Mouse (Mus musculus): ENCODE measurements around the gene Wnt3a. TPM values are rescaled to one million over a fixed set of nuclear protein-coding genes. Genes with fewer than 3 reads are reported as not detected.
A peak's percentile ranks its signal among the peaks of the same experiment; 100 is the strongest.

The Wnt3a gene
- polyA plus RNA-seq, 1 experiment: not detected

DNA sequence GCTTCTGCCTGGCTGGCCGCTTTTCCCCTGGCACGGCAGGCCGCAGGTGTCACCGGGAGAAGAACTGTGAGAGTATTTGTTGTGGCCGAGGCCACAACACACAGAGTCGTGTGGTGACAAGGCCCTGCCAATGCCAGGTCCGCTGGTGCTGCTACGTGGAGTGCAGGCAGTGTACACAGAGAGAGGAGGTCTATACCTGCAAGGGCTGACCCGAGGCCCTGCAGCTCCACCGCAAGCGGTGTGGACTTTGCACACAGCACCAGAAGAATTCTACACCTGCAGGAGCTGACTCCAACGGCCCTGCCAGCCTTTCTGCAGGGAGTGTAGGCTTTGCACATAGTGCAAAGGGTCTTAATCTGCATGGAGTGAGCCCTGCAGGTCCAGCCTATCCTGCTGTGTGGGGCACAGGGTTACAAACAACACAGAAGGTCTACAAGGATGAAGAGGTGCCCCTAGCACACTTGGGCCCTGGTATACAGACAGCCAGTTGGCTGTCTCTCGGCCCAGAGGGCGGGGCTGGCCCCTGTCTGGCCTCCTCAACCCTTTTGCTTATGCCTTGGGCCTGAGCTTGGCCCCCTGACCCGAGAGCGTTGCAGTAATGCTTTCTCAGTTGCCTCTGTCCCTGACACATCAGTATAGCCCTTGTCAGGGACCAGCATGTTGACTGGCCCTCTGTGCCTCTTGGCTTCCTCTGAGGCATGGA lies 40.8 kb upstream of the Wnt3a start:
- 40% methylated on average over 16 of the region's 16 CpGs for WGBS
- H3K4me1 ChIP-seq (ENCODE audit: control insufficient read depth, insufficient read depth, insufficient read length, low read length): no peaks in the 10 kb centered on the region
- H3K4me3 ChIP-seq (ENCODE audit: low read depth, low read length): no peak overlapping the region
- no peaks in the 10 kb centered on the region for H3K27me3 ChIP-seq (ENCODE audit: control insufficient read depth, insufficient read depth, low read length)
- H3K36me3 ChIP-seq (ENCODE audit: control insufficient read depth, insufficient read depth, low read length): no peaks in the 10 kb centered on the region
- TF ChIP-seq CTCF (IDR thresholded peaks at IDR 0.05; ENCODE audit: extremely low read depth, insufficient read length, insufficient replicate concordance, low read depth, low read length) (no peak), POLR2A (IDR thresholded peaks at IDR 0.05; ENCODE audit: low read depth, low read length) (no peak)
- no peak overlapping the region for H3K27ac ChIP-seq (ENCODE audit: insufficient read depth, low read depth, low read length)

DNA sequence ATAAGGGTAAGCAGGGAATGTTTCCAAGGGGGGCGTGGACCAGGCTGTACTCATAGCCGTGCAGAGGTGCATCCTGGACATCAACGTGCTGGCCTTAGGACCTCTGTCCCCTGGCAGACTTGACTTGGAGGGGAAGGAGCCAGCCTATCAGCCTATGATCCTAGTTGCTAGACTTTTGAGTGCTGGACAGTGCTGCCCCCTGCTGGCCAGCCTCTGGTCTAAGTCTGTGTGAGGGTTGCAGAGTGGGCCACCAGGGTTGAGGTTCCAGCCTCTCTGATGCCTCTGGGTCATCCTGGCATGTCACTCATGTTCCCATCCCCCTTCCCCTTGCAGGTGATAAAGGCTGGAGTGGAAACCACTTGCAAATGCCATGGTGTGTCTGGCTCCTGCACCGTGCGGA lies 40.0 kb upstream of the Wnt3a start:
- H3K27me3 ChIP-seq (ENCODE audit: control insufficient read depth, insufficient read depth, low read length): no peaks in the 10 kb centered on the region
- no peak for TF ChIP-seq POLR2A (IDR thresholded peaks at IDR 0.05; ENCODE audit: low read depth, low read length)
- peak; percentile 72; the same call in 1 of the 2 replicates for TF ChIP-seq CTCF (IDR thresholded peaks at IDR 0.05; ENCODE audit: extremely low read depth, insufficient read length, insufficient replicate concordance, low read depth, low read length)
- no peak overlapping the region for H3K27ac ChIP-seq (ENCODE audit: insufficient read depth, low read depth, low read length)
- WGBS: 63% methylated on average over 5 of the region's 5 CpGs
- H3K36me3 ChIP-seq (ENCODE audit: control insufficient read depth, insufficient read depth, low read length): no peaks in the 10 kb centered on the region
- no peak overlapping the region for H3K4me3 ChIP-seq (ENCODE audit: low read depth, low read length)
- H3K4me1 ChIP-seq (ENCODE audit: control insufficient read depth, insufficient read depth, insufficient read length, low read length): no peaks in the 10 kb centered on the region

DNA sequence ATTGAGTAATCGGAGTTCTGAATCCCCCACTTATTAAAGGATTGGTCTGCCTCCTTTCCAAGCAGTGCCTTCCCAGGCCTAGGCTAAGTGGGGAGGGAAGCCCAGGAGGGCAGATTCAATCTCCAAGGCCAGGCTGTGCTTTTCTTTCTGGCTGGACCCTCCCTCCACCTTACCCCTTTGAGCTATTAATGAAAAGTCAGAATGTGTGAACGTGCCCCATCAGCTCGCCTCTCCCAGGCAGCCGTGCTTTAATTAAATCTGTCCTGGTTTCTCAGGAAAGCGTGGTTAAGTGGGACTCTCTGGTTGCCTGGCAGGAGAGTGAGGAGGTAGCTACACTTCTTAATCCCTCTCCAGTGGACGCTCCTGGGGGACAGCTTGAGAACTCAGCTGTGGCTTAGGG lies 39.1 kb upstream of the Wnt3a start:
- Histone ChIP-seq H3K27me3 (ENCODE audit: control insufficient read depth, insufficient read depth, low read length) (no peaks in the 10 kb centered on the region), H3K4me3 (ENCODE audit: low read depth, low read length) (no peak overlapping the region), H3K4me1 (ENCODE audit: control insufficient read depth, insufficient read depth, insufficient read length, low read length) (no peaks in the 10 kb centered on the region), H3K36me3 (ENCODE audit: control insufficient read depth, insufficient read depth, low read length) (no peaks in the 10 kb centered on the region), H3K27ac (ENCODE audit: insufficient read depth, low read depth, low read length) (no peak overlapping the region)
- whole genome bisulfite sequencing: 90% methylated on average over 6 of the region's 6 CpGs
- TF ChIP-seq CTCF (IDR thresholded peaks at IDR 0.05; ENCODE audit: extremely low read depth, insufficient read length, insufficient replicate concordance, low read depth, low read length) (no peak), POLR2A (IDR thresholded peaks at IDR 0.05; ENCODE audit: low read depth, low read length) (no peak)

DNA sequence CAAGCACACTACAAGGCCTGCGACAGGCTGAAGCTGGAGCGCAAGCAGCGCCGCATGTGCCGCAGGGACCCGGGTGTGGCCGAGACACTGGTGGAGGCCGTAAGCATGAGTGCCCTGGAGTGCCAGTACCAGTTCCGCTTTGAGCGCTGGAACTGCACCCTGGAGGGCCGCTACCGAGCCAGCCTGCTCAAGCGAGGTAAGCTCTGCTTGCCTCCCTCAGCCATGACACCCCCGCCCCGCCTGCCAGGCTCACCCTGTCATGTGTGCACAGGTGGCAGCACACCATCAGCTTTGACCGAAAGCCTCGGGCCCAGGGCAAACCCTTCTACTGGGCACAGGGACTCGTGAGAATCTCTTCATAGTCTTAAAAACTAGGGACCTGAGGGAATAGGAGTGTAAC lies 37.1 kb upstream of the Wnt3a start:
- no peak for TF ChIP-seq POLR2A (IDR thresholded peaks at IDR 0.05; ENCODE audit: low read depth, low read length)
- TF ChIP-seq CTCF (IDR thresholded peaks at IDR 0.05; ENCODE audit: extremely low read depth, insufficient read length, insufficient replicate concordance, low read depth, low read length): no peak
- H3K27ac ChIP-seq (ENCODE audit: insufficient read depth, low read depth, low read length): no peak overlapping the region
- H3K4me3 ChIP-seq (ENCODE audit: low read depth, low read length): no peak overlapping the region
- H3K27me3 ChIP-seq (ENCODE audit: control insufficient read depth, insufficient read depth, low read length): no peaks in the 10 kb centered on the region
- WGBS: 80% methylated on average over 18 of the region's 18 CpGs
- H3K4me1 ChIP-seq (ENCODE audit: control insufficient read depth, insufficient read depth, insufficient read length, low read length): no peaks in the 10 kb centered on the region
- no peaks in the 10 kb centered on the region for H3K36me3 ChIP-seq (ENCODE audit: control insufficient read depth, insufficient read depth, low read length)

DNA sequence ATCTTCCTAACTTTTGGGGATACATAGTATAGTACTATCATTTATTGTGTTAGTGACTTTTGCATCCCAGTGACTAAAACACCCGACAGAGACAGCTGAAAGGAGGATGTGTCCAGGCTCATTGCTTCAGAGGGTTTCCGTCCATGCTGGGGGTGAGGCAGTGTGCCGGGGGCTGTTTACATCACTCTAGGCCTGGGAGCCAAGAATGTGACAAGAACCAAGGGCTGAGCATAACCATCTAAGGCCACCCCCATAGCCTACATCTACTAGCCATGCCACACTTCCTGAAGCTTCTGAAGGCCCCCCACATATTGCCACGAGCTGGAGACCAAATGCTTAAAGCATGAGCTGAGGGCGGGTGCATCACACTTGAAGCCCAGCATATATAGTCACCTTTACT lies 34.2 kb upstream of the Wnt3a start:
- Histone ChIP-seq H3K27ac (ENCODE audit: insufficient read depth, low read depth, low read length) (no peak overlapping the region), H3K27me3 (ENCODE audit: control insufficient read depth, insufficient read depth, low read length) (no peaks in the 10 kb centered on the region), H3K4me1 (ENCODE audit: control insufficient read depth, insufficient read depth, insufficient read length, low read length) (no peaks in the 10 kb centered on the region), H3K36me3 (ENCODE audit: control insufficient read depth, insufficient read depth, low read length) (no peaks in the 10 kb centered on the region), H3K4me3 (ENCODE audit: low read depth, low read length) (no peak overlapping the region)
- TF ChIP-seq POLR2A (IDR thresholded peaks at IDR 0.05; ENCODE audit: low read depth, low read length) (no peak), CTCF (IDR thresholded peaks at IDR 0.05; ENCODE audit: extremely low read depth, insufficient read length, insufficient replicate concordance, low read depth, low read length) (no peak)
- WGBS: 64% methylated on average over 5 of the region's 5 CpGs

DNA sequence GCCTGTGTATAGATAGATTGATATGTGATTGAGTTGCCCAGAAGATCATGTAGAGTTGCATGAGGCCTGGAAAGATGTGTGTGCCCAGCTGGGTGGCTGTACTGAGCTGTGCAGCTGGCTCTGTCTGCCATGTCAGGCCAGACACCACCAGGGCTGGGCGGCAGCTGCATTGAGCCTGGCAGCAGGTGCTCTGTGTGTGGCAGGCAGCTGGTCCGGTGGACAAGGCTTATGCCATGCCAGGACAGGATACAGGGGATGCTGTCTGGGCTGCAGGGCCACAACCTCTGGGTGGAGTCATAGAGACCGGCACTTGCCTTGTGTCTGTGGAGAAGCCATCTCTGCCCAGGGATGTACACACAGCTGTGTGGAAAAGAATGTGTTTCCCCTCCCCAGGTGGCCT lies 32.4 kb upstream of the Wnt3a start:
- Histone ChIP-seq H3K27me3 (ENCODE audit: control insufficient read depth, insufficient read depth, low read length) (no peaks in the 10 kb centered on the region), H3K27ac (ENCODE audit: insufficient read depth, low read depth, low read length) (no peak overlapping the region), H3K36me3 (ENCODE audit: control insufficient read depth, insufficient read depth, low read length) (no peaks in the 10 kb centered on the region), H3K4me3 (ENCODE audit: low read depth, low read length) (no peak overlapping the region), H3K4me1 (ENCODE audit: control insufficient read depth, insufficient read depth, insufficient read length, low read length) (no peaks in the 10 kb centered on the region)
- WGBS: 76% methylated on average over 3 of the region's 3 CpGs
- no peak for TF ChIP-seq POLR2A (IDR thresholded peaks at IDR 0.05; ENCODE audit: low read depth, low read length)
- TF ChIP-seq CTCF (IDR thresholded peaks at IDR 0.05; ENCODE audit: extremely low read depth, insufficient read length, insufficient replicate concordance, low read depth, low read length): no peak

DNA sequence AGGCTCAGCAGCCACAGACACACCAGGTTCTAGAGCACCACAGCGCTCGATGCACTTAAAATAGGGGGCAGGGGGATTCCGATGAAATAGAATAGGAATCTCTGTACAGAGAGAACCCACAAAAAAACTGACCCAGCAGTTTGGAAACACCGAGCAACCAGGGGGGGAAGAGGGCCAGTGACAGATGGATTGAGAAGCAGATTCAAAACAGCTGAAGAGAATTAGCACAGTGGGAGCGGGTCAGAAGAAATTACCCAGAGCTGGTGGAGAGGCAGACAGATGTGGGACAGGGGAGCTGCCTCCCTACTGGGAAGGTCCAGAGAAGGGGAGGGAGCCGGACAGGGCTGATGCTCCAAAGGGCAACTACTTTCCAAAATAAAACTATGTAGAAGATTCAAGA lies 26.0 kb upstream of the Wnt3a start:
- H3K4me3 ChIP-seq (ENCODE audit: low read depth, low read length): no peak overlapping the region
- H3K27ac ChIP-seq (ENCODE audit: insufficient read depth, low read depth, low read length): no peak overlapping the region
- H3K36me3 ChIP-seq (ENCODE audit: control insufficient read depth, insufficient read depth, low read length): no peaks in the 10 kb centered on the region
- H3K27me3 ChIP-seq (ENCODE audit: control insufficient read depth, insufficient read depth, low read length): no peaks in the 10 kb centered on the region
- H3K4me1 ChIP-seq (ENCODE audit: control insufficient read depth, insufficient read depth, insufficient read length, low read length): no peaks in the 10 kb centered on the region
- no peak for TF ChIP-seq CTCF (IDR thresholded peaks at IDR 0.05; ENCODE audit: extremely low read depth, insufficient read length, insufficient replicate concordance, low read depth, low read length)
- TF ChIP-seq POLR2A (IDR thresholded peaks at IDR 0.05; ENCODE audit: low read depth, low read length): no peak
- 77% methylated on average over 6 of the region's 6 CpGs for WGBS

All from small intestine, adult 2 months (tissue).